Mouse (Mus musculus) cerebellum, postnatal 25 days (tissue): ENCODE results near the gene Adgb.

Source experiments
- DNase-seq, 2 experiments: peaks; one replicate each; pipeline ENCODE4 v3.0.0; 2021; ENCODE audit warnings: mixed read lengths in 2 of 2

Adgb gene

DNA sequence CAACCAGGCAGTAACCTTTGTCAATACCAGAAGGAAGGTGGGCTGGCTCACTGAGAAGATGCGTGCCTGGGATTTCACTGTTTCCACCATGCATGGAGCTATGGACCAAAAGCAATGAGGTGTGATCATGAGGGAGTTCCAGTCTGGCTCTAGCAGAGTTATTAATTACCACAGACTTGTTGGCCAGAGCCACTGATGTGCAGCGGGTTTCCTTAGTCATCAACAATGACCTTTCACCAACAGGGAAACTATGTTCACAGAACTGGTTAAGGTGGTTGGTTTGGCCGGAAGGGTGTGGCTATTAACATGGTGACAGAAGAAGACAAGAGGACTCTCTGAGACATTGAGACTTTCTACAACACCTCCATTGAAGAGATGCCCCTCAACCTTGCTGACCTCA is 128.2 kb downstream of the Adgb start:
- DNase-seq = no peak

DNA sequence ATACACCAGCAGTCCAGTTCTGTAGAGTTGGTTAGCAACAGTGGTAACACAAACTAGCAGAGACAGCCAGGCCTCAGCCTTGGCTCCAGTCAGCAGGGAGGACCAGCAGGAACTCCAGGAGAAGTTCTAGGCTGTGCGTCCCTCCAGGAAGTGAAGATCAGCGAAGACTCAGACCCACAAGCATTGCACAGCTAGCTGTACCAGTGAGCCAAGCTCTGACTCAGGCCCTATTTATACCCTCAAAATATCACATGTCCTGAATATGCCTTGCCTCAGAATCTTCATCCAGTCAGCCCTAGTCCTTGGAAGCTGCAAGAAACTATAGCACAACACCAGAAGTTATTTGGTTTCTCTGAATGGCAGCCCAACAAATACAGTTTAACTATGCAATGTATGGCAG is 146.6 kb downstream of the Adgb start:
- DNase-seq = peak; percentile 18 to 24

DNA sequence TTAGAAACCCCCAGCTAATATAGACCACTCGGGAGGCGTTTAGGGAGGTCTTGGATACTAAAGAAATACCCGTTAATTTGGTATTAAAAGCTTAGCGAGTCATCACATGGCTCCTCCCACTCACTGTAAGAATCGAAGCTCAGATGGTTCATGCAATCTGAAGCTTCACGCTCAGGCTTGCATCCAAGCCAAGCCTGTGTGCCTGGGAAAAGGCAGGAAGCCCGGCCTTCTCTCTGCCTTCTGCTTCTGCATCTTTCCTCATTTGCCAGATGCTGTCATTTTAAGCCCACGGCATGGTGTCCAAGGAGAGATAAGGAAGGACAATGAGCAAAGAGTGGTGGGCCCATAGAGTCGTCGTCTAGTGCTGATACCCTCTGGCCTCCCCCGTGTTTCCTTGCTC is 149.2 kb downstream of the Adgb start:
- DNase-seq = no peak

DNA sequence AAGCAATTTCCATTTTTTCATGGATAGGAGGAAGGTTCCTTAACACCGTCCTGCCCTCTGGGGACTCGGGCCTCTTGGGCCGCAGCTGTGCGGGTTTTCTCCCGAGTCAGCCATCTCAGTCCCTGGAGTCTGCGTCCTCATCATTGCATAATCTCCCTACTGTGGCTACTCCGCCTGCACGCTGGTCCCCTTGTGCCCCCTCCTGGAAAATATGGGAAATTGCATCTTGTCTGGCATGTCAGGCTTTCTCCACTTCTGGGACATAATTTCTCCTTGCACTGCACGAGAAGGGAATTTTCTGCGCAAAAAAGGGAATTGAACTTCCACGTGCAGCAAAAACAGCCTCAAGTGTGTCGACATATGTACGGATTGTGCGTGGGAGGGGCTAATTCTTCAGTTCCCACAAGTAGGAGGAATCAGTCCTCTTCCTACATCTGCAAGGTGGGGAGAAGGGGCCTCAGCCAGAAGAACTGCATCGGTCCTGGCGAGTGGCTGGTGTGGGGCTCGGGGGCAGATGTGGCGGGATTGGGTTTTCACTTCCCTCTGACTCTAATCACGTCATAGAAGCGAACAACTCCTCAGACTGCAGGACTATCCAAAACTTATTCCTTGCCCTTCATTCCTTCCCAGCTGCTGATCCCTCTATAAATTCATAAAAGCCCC is 150.9 kb downstream of the Adgb start:
- DNase-seq = peak; percentile 73 to 81

DNA sequence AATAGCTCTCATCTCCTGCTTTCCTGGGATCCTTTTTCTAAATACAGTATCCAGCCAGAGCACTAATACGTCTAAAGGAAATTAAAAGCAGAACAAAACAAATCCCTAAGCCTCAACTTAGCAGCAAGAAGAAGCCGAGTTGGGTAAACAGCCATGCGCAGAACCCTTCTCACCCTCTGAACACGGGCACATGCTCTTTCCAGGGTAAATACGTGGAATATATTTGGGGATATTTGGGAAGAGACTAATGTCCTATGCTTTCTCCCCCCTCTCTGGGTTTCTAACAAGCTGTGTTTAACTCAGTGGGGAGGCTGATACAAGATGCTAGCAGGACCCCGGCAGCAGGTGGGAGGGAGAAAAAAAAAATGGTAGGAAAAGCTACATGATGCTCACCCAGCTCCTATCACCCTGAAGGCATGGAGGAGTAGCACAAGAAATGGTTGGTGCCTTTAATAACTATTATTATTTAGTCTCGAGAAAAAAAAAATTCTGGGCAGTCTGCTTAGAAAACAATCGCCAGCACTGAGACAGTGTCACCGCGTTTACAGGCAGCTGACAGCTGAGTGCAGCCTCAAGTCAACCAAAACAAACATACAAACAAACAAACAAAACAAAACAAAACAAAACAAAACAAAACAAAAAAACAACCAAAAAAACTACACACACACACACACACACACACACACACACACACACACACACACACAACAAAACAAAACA is 151.6 kb downstream of the Adgb start:
- DNase-seq = peak in 1 of 2 experiments; percentile 47

DNA sequence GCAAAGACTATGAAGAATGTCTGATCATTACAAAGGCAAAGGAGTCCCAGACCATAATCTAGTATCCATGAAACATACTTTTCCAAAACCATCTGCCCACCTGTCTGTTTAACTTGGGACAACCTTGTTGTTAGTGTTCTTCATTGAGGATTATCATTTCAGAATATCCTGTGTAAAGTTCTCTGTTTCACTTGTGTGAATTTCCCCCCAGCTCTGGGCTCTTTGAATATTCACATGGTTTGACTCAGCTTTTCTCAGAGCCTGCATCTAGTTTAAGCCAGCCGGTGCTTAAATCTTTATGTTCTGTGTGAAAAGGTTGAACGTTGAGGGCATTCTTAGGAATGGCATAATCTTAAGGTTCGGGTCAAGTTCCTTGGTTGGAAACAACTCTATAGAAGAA is 154.0 kb downstream of the Adgb start:
- no peak for DNase-seq

DNA sequence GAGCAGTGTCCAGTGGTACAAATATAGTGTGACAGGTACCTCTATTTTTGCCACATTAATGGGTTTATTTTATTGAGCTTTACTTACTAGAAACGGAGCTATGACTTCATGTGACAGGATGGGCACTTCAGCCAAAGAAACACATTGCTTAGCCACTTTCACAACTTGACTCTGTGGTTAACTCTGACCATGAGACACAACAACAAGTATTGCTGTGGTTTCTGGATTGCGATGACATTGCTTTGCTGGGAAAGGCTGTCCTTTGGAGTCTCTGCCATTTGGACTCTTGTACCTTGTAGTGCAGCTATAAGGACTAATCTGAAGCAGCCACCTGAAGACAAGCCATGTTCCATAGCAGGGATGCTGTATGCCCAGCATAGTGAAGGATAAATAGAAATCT is 156.5 kb downstream of the Adgb start:
- DNase-seq = no peak

DNA sequence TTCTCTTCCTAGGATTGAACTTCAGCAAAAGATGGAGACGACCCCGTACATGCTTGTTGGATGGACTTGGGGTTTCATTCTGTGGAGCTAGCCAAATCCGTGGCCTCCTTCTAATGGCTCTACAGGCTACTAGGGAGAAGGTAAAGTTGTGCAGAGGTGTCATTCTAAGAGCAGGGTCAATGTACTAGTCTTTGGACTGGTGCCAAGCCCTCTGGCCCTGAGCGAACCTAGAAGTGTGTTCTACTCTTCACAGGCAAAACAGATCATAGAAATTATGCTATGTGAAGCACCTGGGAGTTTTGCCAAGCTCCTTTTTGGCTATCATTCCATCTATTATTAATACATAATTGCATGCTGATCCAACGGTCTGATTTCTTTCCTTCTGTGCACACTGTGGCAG is 157.6 kb downstream of the Adgb start:
- no peak for DNase-seq

DNA sequence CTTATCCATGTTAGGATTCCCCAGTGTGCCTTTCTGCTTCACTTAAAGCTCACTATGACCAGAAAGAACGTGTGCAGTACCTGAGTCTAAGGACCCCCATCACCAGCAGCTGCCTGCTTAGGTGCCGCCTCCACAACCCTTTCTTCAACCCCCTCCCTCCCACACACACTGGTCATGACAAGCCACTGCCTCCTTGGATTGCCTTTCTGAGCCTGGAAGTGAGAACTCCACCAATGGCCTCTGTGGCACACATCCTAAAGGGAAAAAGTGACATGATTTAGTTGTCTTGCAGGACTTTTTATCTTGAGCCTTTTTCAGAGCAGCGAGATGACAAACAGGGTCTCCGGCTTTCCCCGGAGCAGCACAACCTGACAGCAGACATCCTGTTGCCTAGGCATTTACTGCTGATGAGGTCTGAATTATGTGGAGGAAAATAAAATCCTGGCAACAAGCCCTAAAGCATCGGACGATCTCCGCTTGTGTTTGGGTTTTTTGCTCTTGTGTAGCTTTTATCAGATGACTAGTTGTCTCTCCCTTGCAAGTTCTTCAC is 162.2 kb downstream of the Adgb start:
- no peak for DNase-seq

DNA sequence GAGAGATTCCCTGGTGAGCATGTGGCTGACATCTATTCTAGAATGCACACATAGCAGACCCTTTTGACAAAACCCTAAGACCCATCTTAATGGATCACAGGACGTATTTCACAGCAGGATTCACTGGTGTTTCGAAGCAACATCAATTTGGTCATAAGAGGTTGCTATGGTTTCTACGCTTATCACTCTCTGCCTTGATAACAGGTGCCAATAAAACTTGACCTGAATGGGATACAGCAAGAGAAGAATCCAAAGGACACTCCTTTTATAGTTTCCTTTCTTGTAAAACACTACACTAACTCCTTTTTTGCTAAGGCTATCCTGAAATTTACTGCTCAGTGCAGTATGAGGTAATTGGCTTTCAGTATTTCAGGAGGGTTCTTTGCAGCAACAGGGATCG is 163.1 kb downstream of the Adgb start:
- DNase-seq = no peak

DNA sequence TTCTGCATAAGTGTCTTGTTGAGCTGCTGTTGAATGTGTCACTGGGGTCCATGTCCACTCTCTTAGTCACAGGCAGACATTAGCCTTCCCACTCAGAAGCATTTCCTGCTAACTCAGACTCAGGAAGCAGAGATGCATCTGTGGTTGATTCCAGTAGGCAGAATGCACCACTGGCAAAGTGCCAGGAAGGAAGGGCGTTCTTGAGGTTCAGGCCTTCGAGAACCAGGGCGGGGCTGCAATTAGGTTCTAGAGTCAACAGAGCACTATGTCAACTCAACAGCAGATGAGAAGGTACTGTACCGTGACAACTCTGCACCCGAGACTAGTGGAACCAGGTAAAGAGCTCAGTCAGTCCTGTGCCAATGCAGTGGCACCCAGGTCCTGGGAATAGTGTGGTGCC is 164.7 kb downstream of the Adgb start:
- no peak for DNase-seq

DNA sequence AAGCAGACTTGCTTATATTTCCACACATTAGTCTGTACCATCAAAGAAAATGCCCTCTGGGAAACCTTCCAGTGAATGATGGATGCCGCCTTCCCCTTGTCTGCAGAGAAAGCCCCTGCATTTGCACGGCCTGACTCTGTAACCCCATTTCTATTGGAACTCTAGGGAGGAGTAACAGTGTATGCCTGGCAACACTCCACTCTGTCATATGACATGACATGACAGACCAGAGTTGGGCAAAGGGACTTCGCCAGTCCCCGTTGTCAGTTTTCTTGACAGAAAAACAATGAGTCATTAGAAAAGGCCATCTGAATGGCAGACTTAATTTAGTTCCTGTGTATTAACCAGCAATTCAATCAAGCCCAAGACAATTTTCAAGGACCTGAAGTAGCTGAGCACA is 167.8 kb downstream of the Adgb start:
- DNase-seq = no peak

DNA sequence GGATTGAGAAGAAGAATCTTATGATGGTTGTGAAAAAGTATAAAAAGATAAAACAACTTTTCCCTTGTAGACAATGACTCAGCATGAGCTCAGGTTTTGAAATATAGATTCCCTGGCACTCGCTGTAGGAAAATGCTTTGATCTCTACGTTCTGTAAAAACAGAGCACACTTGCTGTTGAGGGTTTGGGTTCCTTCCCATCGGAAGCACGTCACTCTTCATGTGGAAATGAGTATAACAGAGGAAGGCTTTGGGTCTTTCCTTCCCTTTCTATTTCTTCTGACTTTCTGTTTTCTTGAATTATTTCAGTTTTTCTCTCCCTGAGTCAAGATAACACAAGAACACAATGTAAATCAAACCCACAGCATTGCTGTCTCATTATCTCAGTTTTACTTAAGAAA is 170.4 kb downstream of the Adgb start:
- DNase-seq = no peak

DNA sequence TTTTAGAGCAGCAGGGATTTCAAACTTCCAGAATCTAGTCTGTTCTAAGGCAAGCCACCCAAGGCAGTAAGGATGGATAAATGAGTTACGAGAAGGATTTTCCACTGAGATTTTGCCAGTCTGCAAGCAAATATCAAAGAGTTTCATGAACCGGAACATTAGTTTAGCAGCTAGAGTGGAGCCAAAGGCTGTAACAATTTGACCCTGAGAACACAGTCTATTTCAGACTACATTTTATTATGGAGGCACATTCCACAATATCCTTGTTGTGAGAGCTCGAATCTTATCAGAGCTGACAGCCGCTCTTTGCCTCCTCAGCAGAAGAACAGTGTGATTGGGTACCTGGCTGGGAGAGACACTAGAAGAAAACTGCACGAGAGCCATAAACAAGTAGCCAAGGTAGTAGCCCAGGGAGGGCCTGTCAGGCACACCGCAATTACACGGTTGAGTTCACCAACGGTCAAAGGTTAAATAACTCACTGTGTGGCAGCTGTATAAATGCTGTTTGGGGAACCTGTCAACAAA is 171.1 kb downstream of the Adgb start:
- DNase-seq = no peak

DNA sequence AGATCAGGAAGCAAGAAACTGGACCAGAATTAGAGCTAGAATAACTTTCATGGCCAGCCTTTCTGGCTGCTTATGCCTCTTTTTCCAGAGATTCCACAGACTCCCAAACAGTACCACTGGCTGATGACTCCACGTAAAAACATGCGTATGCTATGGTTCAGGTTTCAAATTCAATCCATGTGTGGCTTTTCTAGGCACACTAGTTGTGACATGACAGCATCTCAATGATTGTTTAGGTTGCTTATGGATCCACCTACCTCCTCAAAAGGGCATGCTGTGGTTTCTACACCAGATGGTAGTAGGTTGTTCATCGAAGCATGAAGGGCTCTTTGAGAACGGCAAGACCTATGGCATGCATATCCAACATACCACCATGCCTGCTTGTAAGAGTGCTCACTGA is 172.1 kb downstream of the Adgb start:
- DNase-seq = no peak

DNA sequence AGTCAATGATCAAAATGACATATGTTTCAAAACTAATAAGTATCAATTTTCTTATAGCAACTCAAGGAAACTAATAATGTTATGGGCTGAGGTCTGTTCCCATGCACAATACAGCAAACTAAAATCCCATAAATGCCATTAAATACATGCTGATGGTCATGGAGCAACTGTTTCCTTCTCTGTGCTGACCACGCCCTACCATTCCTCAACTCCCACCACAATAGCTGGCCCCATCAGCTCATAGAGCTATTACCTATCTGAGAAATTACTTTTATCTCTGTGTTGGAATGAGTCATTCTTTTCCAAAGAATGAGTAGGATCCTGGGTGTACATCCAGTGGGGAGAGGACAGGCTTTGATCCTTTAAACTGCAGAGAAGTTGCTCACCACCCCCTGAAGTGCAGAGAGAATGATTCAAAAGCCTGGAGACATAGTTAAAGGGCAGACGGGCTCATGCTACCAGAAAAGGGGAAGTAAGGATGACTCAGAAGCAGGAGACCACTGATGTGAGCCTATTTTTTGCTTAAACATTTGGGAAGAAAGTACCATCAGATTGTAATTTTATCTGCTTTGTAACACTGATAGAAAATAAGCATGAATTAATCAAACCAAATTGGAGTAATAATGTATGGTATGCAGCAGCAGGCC is 184.8 kb downstream of the Adgb start:
- DNase-seq = no peak
